Mouse (Mus musculus): ENCODE results near the gene Mael.

DNA sequence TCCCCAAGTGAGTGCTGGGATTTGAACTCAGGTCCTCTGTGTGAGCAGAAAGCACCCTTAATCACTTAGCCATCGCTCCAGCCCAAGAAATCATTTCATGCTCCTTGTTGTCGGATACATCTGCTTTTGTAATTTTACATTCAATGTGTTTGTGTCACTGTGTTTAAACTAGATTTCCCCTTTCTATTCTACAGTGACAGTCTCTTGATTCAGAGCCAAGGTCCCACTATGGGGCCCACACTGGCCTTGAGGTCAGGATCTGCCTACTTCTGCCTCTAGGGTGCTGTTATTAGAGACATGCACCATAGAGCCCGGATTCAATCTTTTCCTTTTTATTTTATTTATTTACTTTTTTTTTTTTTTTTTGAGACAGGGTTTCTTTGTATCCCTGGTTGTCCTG, 65.6 kb downstream of the Mael start:
- TF ChIP-seq CTCF (IDR thresholded peaks at IDR 0.05; ENCODE audit: borderline replicate concordance, insufficient read depth, low read depth, low read length) (no peak), POLR2A (IDR thresholded peaks at IDR 0.05; ENCODE audit: borderline replicate concordance, insufficient read depth, low read length) (no peak)

All from cerebellum, adult 2 months (tissue).